Mouse (Mus musculus) monocyte, adult 2 months (primary cell): ENCODE results near the gene Olfr459.

Source experiments
- DNase-seq, 2 experiments: peaks; one replicate each; pipeline ENCODE4 v3.0.0; 2022; ENCODE audit warnings: low spot score in 2 of 2, low read depth in 1 of 2

The Olfr459 gene

DNA sequence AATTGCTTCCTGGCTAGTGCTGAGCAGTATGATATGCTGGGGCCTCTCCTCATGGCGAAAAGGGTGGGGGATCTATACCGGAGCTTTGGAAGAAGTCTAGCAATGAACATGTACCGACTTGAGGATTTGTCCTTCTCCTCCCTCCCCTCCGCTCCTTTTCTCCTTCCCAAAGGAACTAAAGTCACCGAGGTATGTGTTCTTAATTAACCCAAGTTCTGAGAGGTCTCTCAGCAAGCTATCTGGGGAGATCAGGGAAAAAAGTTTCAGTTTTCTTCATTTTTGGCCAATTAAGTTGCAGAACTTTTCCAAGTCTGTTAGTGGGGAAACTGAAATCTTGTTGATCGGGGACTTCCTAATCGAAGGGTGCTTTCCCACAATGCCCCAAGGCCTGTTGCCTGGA, at the start of gene Olfr459:
Gene Olfr459 (minus strand): TSS at position 101 of the 400 bp plus-strand sequence.
- no peak for DNase-seq

DNA sequence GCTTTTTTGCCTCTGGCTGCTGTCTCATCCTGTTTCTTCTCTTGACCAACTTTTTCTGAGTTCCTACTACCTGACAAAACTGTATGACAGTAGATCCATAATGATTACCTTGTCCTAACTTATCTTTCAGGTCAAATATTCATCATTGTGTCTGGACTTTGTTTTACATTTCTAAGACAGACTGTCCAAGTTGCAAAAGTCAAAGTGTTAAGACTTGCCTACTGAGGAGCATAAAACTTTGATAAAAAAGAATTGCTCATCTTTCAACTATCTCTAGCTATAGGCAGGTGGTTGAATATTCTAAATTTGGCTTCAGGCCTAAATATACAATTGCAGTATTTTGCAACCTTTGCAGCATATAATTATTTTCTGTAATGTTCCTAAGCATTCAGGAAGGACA, 49.1 kb upstream of the Olfr459 start:
- DNase-seq, result no peak

DNA sequence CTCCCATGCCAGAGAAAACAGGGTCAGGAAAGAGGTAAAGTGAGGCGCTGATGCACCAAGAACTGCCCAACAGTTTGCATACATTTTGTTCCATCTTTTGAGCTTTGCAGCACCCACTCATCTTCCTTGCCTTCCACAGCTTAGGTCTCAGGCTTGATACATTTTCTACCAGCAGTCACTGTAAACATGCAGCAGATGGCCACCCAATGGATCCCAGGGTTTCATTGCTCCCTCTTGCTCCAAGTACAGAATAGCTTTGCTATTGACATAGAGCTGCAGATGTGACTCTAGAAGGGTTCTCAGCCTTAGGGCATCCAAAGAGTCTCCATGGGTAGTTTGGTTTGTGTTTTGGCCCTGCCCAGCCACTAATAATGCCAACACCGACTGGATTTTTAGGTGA, 11.7 kb upstream of the Olfr459 start:
- no peak for DNase-seq

DNA sequence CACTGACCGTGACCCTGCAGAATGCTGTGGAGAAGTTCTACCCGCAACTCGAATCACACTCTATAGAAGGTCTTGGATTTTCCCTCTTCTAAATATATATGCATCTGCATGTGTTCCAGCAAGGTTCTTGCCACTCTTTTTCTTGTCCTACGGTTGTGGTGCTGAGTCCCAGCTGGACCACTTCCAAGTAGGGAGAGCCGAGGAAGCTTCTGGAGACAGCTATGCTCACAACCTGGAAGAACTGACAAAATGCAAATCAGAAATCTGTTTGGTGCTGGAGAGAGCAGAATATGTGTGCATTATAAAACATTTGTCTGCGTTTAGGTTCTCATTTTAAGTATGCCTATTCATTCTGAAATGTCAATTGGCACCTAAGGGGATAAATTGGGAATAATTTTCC, 744 bp upstream of the Olfr459 start:
- no peak for DNase-seq

DNA sequence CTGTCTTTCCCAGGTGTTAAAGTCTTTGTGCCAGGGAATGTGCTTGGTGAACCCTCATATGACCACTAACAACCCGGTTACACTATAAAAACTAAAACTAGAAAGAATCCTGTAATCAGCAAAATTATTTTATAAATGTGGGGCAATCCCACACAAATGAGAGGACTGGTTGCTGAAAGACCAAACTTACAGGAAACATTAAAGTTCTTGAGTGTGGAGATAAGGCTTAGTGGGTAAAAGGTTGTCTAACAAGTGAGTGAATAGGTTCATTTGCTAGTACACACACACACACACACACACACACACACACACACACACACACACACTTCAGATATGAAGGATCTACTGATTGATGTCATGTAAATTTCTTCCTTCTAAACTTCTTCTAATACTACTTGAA, 5.1 kb downstream of the Olfr459 start:
- no peak for DNase-seq

DNA sequence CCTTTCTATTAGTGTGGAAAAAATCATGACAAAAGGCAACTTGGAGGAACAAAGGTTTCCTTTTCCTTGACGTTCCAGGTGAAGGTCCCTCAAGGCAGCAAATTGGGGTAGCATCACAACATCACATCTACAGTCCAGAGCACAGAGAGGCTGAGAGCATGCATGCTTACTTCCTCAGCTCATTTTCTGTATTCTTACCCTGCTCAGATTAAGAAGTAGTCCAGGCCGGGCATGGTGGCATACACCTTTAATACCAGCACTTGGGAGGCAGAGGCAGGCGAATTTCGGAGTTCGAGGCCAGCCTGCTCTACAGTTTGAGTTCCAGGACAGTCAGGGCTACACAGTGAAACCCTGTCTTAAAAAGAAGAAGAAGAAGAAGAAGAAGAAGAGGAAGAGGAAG, 10.7 kb downstream of the Olfr459 start:
- DNase-seq, result no peak

DNA sequence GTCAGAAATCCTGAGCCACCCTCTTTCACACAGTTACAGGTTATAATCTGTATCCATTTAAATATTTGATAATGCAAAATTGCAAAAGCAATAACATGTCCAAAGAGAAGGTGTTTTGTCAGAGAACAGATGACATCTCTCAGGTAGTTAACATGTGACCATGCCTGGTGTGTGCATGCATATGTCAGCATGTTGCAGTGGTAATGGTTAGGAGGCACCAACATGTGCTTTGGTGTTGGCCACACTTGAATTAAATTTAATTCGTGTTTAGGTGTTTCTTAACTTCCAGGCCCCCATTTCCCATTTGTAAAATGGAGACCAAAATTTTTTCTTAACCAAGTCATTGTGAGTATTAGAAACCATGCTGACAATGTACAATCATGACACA, 12.6 kb downstream of the Olfr459 start:
- DNase-seq, result no peak

DNA sequence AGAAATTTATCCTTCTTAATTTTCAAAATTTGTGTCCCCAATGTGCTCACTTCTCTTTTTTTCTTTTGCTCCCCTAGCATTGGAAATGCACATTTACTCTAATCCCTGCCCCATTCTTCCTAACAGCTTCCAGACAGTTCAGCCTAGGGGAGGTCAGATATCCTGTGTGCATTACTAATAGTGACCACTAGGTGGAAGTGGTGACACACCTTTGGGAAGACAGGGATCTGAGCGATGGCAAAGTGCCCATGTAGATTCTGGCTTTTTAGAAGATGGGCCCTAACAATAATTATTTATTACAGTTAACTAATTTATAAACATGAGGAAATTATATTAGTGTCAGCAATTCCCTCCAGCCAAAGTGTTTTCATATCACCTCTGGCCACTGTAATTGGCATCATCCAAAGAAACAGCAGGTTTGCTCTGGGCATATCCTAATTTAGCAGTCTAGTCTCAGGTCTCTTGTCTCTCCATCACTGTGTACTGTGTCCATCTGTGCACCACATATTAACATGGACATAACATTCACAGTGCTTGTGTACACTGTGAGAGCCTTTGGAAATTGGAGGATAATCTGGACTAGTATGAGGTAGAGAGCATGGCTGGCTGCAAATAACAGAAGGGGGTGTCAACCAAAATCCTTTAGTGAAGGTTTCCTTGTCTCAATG, 13.1 kb downstream of the Olfr459 start:
- DNase-seq, result no peak

DNA sequence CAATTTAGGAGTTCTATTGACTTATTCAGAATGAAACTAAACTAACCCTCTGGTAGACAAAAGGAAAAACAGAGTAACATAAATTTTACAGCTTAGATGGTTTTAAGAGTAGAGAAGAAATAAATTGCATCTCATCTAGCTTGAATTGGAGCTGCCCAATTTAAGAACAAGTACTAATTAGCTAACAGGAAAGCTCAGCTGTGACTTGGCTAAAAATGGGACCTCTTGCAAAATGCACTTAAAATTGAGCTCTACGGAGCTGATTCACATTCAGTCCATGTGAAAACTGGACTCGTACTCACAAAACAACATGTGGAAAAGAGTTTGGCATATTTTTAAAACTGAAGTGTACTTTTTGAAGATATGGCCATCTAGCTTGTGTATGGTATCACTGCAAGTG, 15.4 kb downstream of the Olfr459 start:
- no peak for DNase-seq

DNA sequence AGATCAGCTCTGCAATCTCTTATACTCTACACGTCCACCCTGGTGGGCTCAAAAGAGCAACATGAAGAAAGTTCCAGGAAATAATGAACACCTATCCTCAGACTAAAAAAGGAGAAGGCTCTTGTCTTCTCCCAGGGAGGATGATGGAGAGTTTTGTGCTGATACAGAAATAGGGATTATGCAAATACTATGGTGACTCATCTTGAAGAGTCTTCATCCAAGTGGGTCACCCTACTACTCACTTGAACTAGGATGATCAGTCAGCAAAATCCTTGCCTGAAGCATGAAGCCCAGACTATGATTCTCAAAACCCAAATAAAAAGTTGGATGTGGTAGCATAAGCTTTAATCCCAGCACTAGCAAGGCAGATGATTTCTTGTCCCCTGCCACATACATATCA, 16.6 kb downstream of the Olfr459 start:
- no peak for DNase-seq

DNA sequence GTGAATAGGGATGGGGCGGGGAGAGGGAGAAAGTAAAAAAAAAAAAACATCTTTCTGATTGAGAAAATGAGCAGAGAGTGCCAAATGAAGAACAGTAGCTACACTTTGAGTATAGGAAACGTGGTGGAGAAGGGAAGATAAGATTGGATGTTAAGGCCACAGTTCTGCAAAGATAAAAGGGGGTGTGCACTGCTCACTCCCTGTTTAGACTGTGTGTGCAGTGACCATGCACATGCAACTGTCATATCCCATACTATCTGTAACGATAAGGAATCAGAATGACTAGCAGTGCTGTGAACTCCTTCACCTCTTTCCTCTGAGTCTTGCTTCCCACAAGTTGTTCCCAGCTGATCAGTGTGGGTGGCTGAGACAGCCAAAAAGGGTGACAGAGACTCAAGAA, 17.8 kb downstream of the Olfr459 start:
- DNase-seq, result no peak

DNA sequence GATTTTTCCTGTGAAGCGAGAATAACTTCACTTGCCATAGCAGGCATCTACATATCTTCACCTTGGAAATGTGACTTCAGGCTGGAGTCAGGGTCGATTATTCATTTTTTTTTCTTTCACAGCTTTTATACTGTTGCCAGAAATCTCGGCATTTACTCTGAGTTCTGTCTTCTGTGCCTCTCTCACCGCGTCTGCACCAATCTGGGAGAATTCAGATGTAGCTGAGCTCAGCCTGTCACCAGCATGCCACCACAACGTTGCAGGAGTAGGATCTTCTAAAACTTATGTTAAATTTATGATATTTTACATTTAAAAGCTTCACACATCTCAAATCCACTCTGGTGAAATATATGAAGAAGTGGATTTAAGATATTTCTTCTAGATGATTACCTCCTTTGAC, 20.4 kb downstream of the Olfr459 start:
- DNase-seq, result no peak

DNA sequence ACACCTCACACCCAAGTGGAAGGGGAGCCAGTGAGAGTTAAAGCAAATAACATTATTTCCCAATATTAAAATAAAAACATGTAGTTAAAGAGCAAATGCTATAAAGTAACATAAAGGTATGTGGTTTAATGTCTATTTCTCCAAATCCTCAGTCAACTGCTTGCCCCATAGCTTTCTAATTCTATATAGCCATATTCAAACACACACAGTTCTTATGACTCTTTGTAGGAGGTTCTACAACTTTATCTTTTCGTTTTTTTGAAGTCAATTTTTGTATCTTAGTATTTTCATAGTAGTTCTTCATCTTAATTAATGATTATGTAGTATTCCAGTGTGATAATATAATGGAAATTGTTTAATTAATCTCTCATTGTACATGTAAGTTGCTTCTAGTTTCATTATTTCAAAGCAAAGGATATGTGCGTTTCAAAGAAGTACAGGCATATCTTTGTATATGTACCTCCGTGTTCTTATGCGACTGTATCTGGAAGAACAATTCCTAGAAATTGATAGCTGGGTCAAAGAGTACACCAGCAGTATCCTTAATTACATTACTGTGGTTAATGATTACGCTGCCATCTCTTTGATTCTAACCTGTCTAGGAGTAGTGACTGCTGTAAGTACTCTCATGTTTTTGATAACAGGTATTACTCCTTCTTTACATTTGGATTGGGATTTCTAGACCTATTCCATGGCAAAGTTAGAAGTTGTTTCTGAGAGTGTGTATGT, 30.1 kb downstream of the Olfr459 start:
- DNase-seq, result no peak

DNA sequence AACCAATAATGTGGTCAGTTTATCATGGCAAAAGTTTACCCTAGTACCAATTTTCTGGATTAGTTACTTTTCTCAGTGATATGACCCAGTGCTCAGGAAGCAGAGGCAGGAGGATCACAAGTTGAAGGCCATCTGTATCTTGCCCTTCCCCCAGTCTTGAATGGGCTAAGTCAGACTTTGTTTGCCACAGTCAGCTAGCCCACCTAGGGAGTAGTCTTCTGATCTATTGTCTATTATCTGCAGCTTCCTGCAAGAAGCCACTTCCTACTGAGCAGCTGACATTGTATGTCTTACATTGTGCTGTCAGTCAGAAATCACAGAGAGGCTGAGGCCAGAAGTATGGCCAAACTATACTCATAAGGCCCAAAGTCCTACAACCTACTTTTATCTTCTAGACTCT, 33.9 kb downstream of the Olfr459 start:
- DNase-seq, result no peak

DNA sequence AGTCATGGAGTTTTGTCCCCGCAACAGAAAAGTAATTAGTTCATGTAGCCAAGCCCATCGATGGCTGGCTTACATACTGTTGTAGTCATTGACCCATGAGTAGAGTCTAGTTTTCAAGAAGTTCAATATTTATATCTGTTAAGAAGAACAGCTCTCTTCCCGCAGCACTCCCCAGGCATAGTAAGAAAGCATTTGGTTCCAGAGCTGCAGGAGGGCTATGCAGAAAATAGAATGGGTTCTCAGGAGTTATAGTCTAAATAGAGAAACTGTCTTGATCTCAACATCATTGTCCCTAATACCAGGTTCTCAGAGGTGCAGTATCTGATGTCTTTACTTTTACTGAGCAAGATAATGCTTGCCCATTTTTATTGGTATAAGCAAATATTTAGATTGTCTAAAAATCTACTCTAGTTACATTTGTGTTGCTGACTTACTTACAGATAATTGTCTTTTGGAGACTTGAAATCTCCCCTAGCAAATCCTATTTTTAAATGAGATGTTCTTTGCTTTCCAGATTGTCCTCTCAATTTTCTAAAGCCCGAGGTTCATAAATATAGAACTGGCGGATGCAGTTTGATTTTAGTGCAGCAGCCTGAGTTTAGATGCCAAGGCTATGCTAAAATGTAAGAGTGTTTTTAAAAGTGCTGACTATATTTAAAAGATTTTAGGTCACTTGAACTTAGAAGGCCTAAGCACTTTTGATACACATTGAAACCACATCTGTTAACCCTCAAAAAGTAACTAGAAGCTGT, 40.1 kb downstream of the Olfr459 start:
- no peak for DNase-seq

DNA sequence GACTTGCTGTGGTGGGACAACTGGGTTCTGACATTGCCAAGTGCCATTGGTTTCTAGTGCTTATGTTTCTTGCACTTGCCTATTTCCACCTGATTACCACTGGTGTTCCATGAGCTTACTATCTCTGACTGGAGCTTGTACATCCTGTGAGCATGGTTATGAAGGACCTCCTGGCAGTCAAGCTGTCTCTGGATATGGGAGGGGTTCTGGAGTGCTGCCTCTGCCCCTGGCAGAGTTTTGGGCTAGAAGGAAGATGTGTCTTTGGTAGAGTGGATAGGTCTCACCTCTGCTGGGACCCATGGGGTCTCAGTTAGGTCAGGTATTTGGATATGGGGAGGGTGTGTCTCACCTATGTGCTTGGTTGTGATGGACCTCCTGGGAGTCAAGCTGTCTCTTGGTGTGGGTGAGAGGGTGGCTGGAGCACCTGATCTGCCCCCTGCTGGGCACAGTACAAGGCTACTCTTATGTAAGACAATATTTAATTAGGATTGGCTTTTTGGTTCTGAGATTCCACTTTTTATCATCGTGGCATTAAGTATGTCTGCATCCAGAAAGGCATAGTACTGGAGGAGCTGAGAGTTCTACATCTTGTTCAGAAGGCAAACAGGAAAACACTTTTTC, 46.9 kb downstream of the Olfr459 start:
- no peak for DNase-seq

DNA sequence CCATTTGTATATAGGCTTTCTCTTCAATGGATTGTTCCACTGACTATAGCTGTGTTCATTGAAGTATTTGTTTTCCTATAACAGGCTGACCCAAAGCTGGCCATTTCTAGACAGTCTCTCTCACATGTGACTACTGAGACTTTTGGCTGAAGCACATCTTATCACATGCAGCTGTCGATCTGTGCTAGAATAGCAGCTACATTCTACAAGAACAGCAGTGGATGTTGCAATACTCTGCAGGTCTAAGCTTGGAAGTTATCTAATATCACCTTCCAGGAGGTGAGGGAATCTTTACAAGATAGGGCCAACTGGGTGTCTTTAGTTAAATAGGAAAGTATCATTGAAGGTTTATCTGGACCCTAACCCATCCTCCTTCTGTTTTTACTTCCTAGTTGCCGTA, 53.5 kb downstream of the Olfr459 start:
- no peak for DNase-seq
